Mouse (Mus musculus): ENCODE results near the gene Lactbl1.

Gene Lactbl1

GRCm38 (mm10) chr4:136684485-136684884 is 62.1 kb downstream of the Lactbl1 start:
- DNase-seq (ENCODE audit: low spot score in 2 of 2) = no peak

- no peak for DNase-seq (ENCODE audit: low spot score in 2 of 2)
Measured at GRCm38 (mm10) chr4:136685431-136685869, 63.0 kb downstream of the Lactbl1 start.

GRCm38 (mm10) chr4:136688113-136688512 is 65.7 kb downstream of the Lactbl1 start:
- no peak for DNase-seq (ENCODE audit: low spot score in 2 of 2)

All from right cerebral cortex, postnatal 36 days (tissue).